18 mouse cellular contexts compared by ENCODE assay signal in the genomic region with DNA sequence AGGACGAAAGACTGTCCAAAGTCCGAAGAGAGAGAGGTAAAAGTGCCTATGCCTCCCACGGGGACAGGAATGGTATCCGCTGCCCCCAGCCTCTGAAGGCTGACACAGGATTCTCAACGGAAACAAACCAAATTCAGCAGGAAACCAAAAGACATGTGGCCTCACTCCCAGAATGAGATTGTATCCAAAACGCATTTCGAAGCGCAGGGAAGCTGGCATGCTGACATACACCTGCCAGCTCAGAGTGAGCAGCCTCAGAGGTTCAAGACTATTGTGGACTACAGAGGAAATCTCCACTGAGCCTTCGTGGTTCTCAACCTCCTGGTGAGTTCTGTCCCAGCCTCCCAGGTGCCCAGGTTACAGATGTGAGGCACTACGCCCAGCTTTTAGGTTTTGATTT. TPM values are rescaled to one million over a fixed set of nuclear protein-coding genes. Genes with fewer than 3 reads are reported as not detected.
DNase-seq lines count a peak whose midpoint lies in the region; ATAC-seq and TF ChIP-seq lines count a peak whose summit lies in the region.
"Had no signal": no experiment of that assay in that cellular context is flagged by ENCODE, and none has a peak within 500 bp of the region (broad histone marks: within the 10 kb centered on the region; RNA-seq: fewer than 3 reads in every experiment).

No protein-coding gene starts in this region.

- H3K9me3 ChIP-seq in hindbrain, embryonic 14.5 days (ENCODE audit: control insufficient read depth, low read length): no peaks in the 10 kb centered on the region
- H3K9me3 ChIP-seq: embryonic facial prominence, embryonic 10.5 days; forebrain, embryonic 13.5 days; hindbrain, embryonic 10.5 days; hindbrain, embryonic 15.5 days had no signal

- no peak for DNase-seq in layer of hippocampus, adult 2 months (ENCODE audit: low spot score in 2 of 2)
- no peak for DNase-seq in layer of hippocampus, adult 11-12 months (ENCODE audit: low spot score)
- DNase-seq in cerebellum, adult 8-10 months: peak; percentile 30
- DNase-seq in cerebellum, postnatal 10 days: peak; percentile 67 to 69
- no peak for DNase-seq in kidney, adult 2 months
- no peak for DNase-seq in spleen, adult 12 weeks (ENCODE audit: low spot score)
- no peak for DNase-seq in hindbrain, embryonic 14.5 days (ENCODE audit: low spot score)
- DNase-seq: adrenal gland, adult 2 months; adrenal gland, postnatal 25 days; gastrocnemius, postnatal 10 days; heart, adult 2 months; kidney, adult 8-10 months had no signal

- WGBS in kidney, adult 2 months: 61% methylated on average over 10 of the region's 10 CpGs
- WGBS in hindbrain, embryonic 14.5 days: 80% methylated on average over 10 of the region's 10 CpGs

- H3K4me3 ChIP-seq in layer of hippocampus, adult 2 months: no peak overlapping the region
- no peak overlapping the region for H3K4me3 ChIP-seq in kidney, adult 2 months (ENCODE audit: insufficient read depth, low read depth, low read length)
- no peak overlapping the region for H3K4me3 ChIP-seq in hindbrain, embryonic 14.5 days (replicated peaks; ENCODE audit: low read length)
- H3K4me3 ChIP-seq: embryonic facial prominence, embryonic 10.5 days; forebrain, embryonic 13.5 days; heart, adult 2 months; heart, embryonic 12.5 days; hindbrain, embryonic 10.5 days; hindbrain, embryonic 15.5 days had no signal

- no peak overlapping the region for H3K4me2 ChIP-seq in hindbrain, embryonic 14.5 days (replicated peaks)
- H3K4me2 ChIP-seq: forebrain, embryonic 13.5 days; heart, embryonic 12.5 days; hindbrain, embryonic 15.5 days had no signal

- no peak for ATAC-seq in hindbrain, embryonic 14.5 days (ENCODE audit: low FRiP score)
- ATAC-seq: forebrain, embryonic 13.5 days; intestine, embryonic 16.5 days had no signal

- H3K27ac ChIP-seq in layer of hippocampus, adult 2 months: peak overlapping the region; percentile 28; the same call in 1 of the 2 replicates
- H3K27ac ChIP-seq in kidney, adult 2 months (ENCODE audit: insufficient read depth, low read depth, low read length): no peak overlapping the region
- no peak overlapping the region for H3K27ac ChIP-seq in hindbrain, embryonic 14.5 days
- H3K27ac ChIP-seq: embryonic facial prominence, embryonic 10.5 days; forebrain, embryonic 13.5 days; heart, adult 2 months; hindbrain, embryonic 10.5 days had no signal

- H3K4me1 ChIP-seq in kidney, adult 2 months (ENCODE audit: control insufficient read depth, insufficient read depth, low read length): no peaks in the 10 kb centered on the region
- H3K4me1 ChIP-seq in hindbrain, embryonic 14.5 days (replicated peaks; ENCODE audit: control insufficient read depth, insufficient read depth, low read length): no peaks in the 10 kb centered on the region
- H3K4me1 ChIP-seq: embryonic facial prominence, embryonic 10.5 days; heart, embryonic 12.5 days; hindbrain, embryonic 10.5 days had no signal

- no peak overlapping the region for H3K9ac ChIP-seq in hindbrain, embryonic 14.5 days
- H3K9ac ChIP-seq: forebrain, embryonic 13.5 days; heart, embryonic 12.5 days; hindbrain, embryonic 15.5 days had no signal

- no peak for TF ChIP-seq POLR2A in kidney, adult 2 months (IDR thresholded peaks at IDR 0.05; ENCODE audit: low read depth, low read length)

- no peak for TF ChIP-seq CTCF in layer of hippocampus, adult 2 months (conservative IDR thresholded peaks at IDR 0.05)
- no peak for TF ChIP-seq CTCF in kidney, adult 2 months (conservative IDR thresholded peaks at IDR 0.05; ENCODE audit: insufficient read depth, insufficient read length, low read depth, low read length)

- no peaks in the 10 kb centered on the region for H3K27me3 ChIP-seq in kidney, adult 2 months (replicated peaks; ENCODE audit: control insufficient read depth, insufficient read depth, low read length)
- no peaks in the 10 kb centered on the region for H3K27me3 ChIP-seq in hindbrain, embryonic 14.5 days (ENCODE audit: control insufficient read depth, insufficient read depth, low read length)
- H3K27me3 ChIP-seq: forebrain, embryonic 13.5 days; heart, embryonic 12.5 days; hindbrain, embryonic 15.5 days had no signal

- no peaks in the 10 kb centered on the region for H3K36me3 ChIP-seq in kidney, adult 2 months (ENCODE audit: control insufficient read depth, insufficient read depth, low read length)
- H3K36me3 ChIP-seq in hindbrain, embryonic 14.5 days (replicated peaks; ENCODE audit: control insufficient read depth, insufficient read depth): no peaks in the 10 kb centered on the region
- H3K36me3 ChIP-seq: embryonic facial prominence, embryonic 10.5 days; heart, embryonic 12.5 days; hindbrain, embryonic 10.5 days; hindbrain, embryonic 15.5 days had no signal

RNA-seq across cellular contexts. Expression of gene Galnt17, which starts 29.0 kb away (rescaled TPM):
- 100 to 1,000 TPM; 125 to 135 TPM for total RNA-seq in layer of hippocampus, adult 2 months (2021)
- 0.50 and 0.64 TPM in 2 replicates for polyA plus RNA-seq in kidney, adult 2 months (2012; rRNA removed)
- 7.5 and 11.5 TPM in 2 replicates for polyA plus RNA-seq in hindbrain, embryonic 14.5 days (2014; fragmentation: Nextera tagmentation; extraction: Ambion mirVana)

Comparison
In these comparisons a context has a peak if more than half of its experiments do, and no peak if none do; other contexts are left out.
1. DNase-seq: peak in cerebellum, adult 8-10 months (single experiment) and cerebellum, postnatal 10 days (2 of 2); none in layer of hippocampus, adult 2 months (0 of 2), layer of hippocampus, adult 11-12 months (single experiment), kidney, adult 2 months (single experiment), spleen, adult 12 weeks (single experiment) and hindbrain, embryonic 14.5 days (single experiment).